14 mouse cellular contexts compared by ENCODE assay signal in genomic region chr11:108846479-108846878, GRCm38 (mm10).
DNase-seq lines count a peak whose midpoint lies in the region.
"Had no signal": no experiment of that assay in that cellular context is flagged by ENCODE, and none has a peak within 500 bp of the region (broad histone marks: within the 10 kb centered on the region; RNA-seq: fewer than 3 reads in every experiment).

No protein-coding gene starts in this region.

- peak; percentile 28 for DNase-seq in adrenal gland, postnatal 14 days
- DNase-seq in adrenal gland, adult (ENCODE audit: inconsistent age in 2 of 2, low spot score in 1 of 2), result no peak
- DNase-seq in heart, adult 11 months, result peak; percentile 89
- no peak for DNase-seq in heart, postnatal 14 days
- DNase-seq in MN1 (ENCODE audit: low spot score), result peak; percentile 10
- DNase-seq in cerebellum, adult 11 months, result no peak
- DNase-seq in left cerebral cortex, postnatal 25 days (ENCODE audit: low spot score in 2 of 2), result no peak
- DNase-seq: adrenal gland, adult 2 months; cerebellum, adult 18-20 months; cerebellum, adult 8-10 months; cerebellum, adult 9-11 months; cerebellum, postnatal 14 days; cerebellum, postnatal 36 days; embryo, embryonic 11 days had no signal

- intact Hi-C loops in heart, postnatal 14 days (cut with DNase I), result no loop called here
- intact Hi-C loops in left cerebral cortex, postnatal 25 days (cut with DNase I), result no loop called here

Comparison
In these comparisons a context has a peak if more than half of its experiments do, and no peak if none do; other contexts are left out.
1. DNase-seq: peak in adrenal gland, postnatal 14 days (single experiment), heart, adult 11 months (single experiment) and MN1 (single experiment); none in adrenal gland, adult (0 of 2), heart, postnatal 14 days (0 of 2), cerebellum, adult 11 months (single experiment) and left cerebral cortex, postnatal 25 days (0 of 2).